Mouse (Mus musculus): ENCODE measurements around the gene Erh.
A peak's percentile ranks its signal among the peaks of the same experiment; 100 is the strongest.

Gene Erh

DNA sequence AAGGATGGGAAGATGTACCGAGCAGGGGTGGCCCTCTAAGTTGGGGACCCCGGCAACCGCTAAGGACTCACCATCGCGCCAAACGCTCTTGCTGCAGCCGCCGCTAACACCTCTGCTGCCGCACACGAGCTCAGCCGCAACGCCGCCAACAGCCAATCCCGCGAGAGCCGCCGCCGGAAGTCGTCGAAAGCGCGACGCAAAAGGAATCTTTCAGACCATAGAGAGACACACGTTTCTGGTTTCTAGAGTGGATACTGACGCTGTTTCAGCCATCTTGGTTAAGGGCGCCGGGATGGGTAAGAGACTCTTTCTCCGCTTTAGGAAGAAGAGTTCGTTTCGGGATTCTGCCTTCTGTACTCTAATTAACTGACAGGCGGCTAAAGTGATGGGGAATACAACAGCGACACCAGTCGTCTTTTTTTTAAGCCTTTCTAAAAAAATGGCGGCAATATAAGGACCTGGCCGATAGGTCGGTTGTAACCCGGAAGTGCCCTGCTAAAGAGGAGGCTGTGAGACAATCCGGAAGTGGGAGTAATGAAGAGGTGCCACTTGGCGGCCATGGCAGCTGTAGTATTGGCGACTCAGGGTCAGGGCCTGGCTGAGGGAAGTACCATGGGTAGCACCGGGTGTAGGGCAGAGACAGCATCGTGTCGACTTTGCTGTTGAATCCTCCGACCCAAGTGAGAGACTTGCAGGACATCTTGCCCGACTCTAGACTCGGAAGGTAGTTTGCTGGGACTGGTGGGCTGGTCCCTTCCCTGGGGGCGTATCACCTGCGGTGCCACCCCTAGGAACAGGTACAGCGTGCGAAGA, at the start of gene Erh, which contains the start of gene Slc39a9:
Gene Erh (minus strand): TSS at position 649 of the 813 bp plus-strand sequence.
Gene Slc39a9 (plus strand): TSS at position 191 of the 813 bp plus-strand sequence.
- peak; percentile 93 for DNase-seq

DNA sequence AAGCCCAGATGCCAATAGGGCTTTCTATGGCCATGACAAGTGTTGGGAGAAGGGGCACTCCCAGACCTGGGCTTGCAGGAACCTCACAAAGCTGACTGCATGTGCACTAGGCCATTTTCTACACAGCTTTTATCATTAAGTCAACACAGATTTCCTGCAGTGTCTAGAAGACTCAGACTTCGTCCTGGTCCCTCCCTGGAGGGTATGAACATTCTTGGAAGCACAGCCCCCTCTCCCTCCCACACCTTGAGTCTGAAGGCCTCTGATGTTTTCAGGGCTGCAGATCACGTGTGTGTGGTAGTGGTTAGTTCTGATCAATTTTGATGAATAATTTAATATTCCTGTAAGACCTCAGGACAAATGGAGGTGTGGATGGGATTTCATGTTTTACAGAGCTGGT, 49.6 kb upstream of the Erh start:
- DNase-seq: no peak

DNA sequence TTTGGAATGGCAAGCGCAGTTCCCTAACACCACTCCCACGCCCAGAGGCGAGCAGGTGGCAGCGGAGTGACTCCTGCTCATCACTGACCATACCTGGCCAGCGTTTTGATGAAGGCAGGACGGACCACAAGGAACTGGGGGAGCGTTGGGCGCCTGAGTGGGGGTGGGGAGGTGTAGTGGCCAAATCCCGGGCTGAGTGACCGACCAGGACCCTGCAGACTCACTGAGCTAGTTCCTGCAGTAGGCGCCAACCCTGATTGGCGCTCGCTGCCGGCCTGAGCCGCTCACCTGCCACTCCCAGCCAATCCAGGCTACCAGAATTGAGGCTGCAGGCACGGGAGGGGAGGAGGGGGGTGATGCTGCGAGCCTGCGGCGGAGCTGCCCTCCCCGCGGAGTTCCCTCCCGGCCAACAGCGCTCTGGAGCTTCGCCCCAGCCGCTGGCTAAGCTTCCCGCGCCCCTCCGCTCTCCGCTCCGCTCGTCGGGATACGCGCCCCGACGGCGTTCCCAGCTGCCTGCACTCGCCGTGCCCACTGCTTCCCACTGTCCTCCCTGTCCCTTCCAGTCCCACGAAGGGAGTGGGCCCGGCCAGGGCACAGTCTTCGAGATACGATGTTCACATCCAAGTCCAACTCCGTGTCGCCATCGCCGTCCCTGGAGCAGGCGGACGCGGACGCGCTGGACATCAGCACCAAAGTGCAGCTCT, 48.3 kb upstream of the Erh start, which contains the start of gene Plekhd1:
Gene Plekhd1 (plus strand): TSS at position 323 of the 704 bp plus-strand sequence.
- peak; percentile 51 for DNase-seq

DNA sequence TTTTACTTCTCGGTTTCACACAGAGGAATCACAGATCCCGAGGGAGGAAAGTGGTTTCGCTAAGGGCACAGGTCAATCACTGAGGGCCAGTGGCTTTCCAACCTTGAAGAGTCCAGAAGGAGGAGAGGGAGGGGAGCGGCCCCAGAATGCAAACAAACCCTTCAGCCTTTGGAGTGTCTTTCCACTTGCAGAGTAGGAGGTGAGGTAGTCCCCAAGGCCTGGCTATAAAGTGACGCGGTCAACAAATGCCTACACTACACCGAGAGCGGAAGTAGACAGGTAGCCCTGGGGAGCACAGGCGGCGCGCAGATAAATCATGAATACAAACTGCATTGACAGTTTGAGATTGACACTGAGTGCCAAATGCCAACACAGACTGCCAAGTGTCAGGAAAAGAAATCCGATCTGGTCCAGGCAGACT, 47.5 kb upstream of the Erh start:
- no peak for DNase-seq

DNA sequence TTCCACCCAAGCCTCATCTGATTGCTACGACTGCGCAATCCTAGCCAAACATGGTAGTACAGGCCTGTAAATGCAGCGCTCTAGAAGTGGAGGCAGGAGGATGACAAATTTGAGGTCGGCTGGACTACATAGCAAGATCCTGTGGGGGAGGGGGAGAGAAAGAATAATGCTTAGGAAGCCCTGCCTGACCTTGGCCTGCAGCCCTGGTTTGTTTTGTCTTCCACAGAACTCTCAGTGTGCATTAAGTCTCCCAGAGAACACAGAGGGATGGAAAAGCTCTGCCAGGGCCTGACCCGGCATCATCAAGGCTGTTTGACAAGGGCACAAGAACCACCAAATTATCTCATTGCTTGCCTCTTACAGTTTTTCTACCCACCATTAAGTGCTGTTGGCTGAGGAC, 45.6 kb upstream of the Erh start:
- no peak for DNase-seq

DNA sequence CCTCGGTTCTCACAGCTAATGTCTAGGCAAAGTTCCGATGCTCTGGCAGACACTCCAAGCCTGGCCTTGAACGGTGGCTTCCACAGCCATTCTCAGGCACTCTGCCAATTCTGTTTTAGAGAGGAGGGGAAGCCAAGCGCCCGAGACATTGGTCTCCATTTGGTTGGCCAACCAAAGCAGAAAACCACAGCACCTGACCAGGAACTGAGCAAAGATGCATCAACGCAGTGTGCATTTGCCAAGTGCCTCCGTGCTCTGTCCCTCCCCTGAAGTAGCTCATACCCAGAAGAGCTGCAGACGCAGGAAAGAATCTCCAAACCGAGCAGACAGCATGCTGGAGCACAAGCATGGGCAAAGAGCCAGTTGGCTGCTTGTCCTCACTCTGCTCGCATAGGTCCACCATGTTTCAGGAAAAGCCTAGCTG, 43.7 kb upstream of the Erh start:
- peak; percentile 38 for DNase-seq

DNA sequence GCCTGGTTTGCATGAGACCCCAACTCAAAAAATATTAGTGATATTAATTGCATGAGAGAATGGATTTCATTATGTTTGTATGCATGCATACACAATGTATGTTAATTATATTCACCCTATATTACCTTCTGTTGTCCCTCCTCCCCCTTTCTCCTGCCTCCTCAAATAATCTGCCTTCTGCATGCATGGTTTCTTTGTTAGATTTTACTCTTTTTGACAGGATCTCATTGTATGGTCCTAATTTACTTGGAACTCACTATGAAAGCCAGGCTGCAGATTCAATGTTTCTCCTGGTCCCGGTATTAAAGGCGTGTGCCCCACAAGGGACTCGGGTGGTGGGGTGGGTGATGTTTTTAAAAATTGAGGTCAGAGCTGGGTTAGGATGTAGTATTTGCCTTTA, 40.2 kb upstream of the Erh start:
- no peak for DNase-seq

DNA sequence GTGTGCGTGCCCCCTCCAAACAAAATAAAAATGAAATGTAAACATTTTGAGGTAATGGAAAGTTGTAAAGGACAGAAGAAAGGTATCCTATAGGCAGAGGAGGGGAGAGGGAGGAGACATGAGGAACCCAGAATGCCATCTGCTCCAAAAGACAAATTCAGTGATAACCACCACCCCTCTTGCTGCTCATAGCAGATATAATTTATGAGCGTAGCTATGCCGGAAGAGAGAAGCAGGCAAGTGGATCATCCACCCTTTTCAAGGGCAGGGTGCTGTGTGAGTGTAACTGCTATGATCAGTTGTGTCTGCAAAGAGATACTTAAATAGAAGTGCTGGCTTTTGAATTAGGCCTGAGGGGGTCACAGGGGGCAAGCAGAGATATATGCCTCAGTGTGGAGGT, 39.4 kb upstream of the Erh start:
- DNase-seq: no peak

DNA sequence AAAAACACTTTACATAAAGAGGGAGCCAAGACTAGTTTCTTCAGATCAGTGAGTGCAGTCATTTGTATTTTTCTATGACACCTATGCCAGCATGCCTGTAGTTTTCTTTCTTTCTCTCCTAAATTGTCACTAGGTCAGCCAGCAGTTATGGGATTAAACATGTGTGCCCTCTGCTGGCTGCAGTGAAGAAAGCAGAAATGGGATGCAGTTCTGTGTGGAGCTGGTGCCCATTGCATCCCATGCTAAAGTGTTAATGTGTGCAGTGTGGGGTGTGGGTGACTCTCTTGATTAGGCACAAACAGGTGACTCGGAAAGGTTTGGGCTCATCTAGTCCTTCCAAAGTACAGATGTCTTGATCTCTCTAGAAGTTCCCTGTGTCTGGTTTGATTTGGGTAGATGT, 37.2 kb upstream of the Erh start:
- no peak for DNase-seq

DNA sequence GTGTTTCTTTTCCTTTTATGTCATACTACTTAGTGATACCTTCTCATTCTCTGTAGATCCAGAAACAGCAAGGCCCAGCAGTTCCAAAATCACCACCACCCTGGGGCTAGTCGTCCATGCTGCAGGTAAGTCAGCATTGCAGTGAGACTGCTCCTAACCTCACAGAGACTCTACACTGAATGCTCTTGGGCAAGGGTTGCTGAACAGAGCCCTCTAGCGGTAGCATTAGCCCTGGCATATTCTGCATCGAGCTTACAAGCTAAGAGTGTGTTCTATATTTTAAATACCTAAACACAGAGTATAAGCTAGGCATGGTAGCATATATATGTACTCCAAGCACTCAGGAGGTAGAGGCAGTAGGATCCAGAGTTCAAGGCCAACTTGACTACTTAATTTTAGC, 29.0 kb upstream of the Erh start:
- peak; percentile 58 for DNase-seq

DNA sequence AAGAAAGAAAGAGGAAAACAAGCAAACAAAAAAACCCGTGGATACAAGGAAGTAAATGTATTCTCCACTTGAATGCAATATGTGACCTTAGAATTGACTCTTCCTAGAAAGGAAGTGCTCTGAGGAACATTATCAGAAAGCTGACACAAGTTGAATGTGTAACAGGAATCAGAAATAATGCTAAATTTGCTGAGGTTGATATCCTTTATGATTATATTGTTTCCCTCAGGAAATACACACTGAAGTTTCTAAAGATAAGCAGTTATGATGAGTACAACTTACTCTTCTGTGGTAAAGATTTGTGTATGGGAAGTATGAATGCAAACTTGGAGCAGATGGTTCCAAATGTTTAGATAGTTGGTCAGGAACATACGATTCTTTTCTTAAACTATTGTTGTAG, 24.2 kb upstream of the Erh start:
- no peak for DNase-seq

DNA sequence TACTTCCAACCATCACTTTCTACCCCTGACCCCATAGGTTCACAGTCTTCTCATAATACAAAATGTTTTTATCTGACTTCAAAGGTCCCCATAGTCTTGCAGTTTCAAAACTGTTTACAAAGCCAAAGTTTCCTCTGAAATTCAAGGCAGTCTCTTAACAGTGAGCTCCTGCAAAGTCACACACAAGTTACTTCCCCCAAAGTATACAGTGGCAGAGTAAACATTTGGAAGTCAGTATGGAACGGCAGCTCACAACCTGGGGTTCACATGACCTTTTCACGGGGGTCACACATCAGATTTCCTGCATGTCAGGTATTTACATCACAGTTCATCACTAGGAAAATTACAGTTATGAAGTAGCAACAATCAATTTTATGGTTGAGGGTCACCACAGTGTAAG, 19.8 kb upstream of the Erh start:
- DNase-seq: no peak

DNA sequence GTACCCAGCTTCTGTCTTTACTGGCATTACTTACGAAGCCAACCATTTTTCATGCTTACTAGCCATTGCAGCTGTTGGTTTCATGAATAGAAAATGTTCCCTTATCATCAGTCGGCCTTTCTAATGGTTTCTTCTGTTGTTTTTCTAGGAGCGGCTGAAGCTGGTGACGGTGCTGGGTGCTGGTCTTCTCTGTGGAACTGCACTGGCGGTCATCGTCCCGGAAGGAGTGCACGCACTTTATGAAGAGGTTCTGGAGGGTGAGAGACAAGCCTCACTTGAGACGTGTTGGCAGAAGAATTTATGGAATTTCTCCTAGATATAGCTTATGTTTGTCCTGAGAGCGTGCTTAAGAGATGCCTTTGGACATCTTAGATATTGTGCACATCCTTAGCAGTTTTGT, 18.2 kb upstream of the Erh start:
- no peak for DNase-seq

DNA sequence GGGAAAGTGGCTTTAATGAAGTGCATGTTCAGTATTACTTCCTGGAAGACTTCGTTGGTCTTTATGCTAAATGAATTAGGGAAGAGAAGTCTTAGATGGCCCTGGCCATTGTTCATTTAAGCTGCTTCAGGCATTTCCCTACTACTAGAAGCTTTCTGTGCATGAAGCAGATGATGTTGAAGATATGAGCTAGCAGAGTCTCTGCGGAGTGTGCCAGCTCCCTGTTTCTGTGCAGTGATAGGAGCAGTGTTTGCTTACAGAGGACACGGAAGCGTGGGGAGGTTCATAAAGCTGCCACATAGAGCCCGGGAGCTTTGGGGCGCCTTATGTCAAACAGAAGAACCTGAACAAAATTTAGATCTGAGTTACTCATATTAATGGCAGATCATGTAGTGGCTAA, 14.5 kb upstream of the Erh start:
- no peak for DNase-seq

DNA sequence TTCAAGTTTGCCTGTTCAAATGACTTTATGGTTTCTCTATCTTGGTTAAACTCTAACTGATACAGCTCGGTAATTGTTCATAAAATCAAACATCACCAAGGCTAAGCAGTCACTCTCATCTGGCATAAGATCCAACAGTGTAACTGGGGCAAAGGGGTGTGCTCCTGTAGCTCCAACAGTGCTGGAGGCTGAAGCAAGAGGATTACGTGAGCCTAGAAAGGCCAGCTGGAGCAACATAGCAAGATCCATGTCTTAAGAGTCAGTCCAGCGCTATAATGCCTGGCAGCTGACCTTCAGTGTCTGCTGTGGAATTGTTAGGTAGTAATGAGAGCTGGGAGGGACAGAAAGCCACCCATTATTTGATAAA, 10.5 kb upstream of the Erh start:
- no peak for DNase-seq

DNA sequence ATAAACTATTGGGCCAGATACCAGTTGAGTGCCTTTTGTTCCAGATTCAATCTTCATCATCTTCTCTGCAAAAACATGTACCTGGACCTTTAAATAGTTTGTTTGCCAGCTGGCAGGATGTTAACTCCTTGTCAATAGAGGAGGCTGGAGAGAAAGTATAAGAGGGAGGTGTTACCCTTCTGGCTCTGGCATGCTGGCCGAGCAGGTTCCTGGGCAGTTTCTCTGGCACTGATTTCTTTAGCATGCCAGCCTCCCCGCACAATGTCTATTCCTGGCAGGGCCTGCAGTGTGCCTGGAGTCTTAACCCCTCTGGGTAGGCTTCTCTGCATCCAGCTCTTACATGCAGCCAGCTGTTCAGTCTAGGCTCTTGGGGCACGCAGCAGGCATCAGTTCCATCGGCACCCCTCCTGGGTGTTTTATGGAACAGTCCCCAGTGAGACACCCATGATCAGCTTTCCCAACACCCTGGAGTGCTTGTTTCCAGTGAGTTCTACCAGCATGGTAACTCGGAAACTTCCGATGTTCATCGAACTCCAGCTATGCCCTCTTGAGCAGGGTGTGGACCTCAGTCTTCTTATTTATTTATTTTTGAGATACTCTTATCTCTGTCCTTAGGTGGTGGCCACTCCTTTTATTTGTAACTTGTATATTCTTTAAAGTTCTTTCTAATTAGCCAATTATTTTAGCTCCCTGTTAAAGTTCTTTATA, 10.0 kb upstream of the Erh start:
- DNase-seq: peak; percentile 30

DNA sequence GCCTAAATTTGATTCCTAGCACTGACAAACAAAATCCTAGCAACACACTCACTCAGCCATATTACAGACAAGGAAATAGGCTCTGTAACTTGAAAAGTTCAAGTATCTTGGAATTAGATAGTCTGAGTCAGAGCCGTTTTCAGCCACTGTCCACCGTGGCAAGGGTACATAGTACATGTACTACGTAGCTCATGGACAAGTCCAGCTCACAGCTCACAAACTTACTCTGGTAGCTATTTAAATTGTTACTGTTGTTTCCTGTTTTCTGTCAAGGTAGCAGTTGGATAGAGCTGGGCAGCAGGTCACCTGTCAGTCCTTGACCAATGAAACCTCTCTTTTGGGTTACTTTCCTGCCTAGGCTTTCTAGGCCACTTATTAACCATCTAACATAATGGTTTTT, 2.2 kb upstream of the Erh start:
- no peak for DNase-seq

DNA sequence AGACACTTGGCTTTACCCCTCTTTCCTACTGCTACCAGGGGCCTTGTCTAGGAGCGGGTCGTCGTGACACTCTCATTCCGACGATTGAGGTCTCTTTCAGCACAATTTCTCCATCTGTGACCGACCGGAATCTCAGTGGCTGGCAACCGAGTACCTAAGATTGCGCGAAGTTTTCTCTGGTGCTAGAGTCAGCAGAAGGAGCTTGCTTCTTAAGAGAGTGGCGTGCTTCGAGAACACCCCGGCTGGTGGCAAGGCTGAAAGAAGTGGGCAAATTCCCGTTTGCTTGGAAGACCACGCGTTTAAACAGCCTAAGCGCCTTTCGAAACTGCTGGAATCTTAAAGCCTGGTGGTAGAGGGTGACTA, 346 bp upstream of the Erh start:
- no peak for DNase-seq

DNA sequence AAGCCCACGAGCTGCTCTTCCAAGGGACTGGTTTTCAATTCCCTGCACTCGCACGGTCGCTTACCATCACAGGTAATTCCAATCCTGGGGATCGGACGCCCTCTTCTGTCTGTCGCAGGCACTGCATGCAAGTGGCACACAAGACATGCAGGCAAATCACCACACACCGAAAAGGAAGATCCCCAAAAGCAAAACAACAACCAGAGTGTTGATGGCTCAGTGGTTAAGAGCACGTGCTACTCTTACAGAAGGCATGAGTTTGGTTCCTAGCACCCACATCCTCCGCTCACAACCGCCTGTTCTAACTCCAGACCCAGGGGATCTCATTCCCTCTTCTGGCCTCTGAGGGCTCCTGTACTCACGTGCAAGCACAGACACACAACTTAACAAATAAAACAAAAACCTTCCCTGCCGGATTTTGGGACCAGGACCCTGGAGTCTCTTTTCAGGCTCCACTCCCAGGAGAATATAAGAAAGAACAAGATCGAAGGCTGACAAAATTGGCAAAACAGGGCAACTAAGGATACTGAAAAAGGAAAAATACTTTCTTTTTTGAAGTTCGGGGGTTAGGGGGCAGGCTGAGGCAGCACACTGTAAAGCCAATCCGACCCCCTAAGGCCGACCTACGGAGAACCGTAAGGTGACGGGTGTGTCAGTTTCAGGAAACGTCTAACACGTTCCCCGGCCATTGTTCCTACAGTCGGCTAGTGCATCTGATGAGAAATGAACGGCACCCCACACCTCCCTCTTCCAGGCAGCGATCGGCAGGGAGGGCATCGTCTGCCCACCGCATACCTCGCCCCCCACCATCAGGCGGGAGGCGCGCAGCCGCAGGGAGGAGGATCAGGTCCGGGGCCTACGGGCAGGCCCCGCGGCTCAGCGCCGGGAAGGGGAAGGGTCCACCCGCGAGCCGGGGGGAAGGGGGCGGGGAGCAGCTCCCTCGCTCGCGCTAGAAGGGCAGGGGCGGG, 1.1 kb downstream of the Erh start:
- DNase-seq: peak; percentile 48

DNA sequence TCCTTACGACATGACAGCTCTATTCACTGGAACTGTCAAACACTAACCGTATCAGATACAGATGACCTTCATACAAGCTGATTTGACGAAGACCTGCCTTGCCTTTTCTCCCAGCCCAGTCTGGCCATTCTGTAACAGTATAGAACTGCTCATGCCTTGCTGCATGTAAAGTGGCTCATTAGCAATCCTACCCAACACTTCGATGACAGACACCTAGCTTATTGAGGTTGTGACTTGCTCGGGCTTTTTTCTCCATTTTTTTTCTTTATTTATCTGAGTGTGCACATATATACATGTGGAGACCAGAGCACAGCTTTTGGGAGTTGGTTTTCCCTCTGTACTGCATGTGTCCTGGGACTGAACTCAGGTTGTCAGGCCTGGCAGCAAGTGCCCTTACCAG, 12.4 kb downstream of the Erh start:
- no peak for DNase-seq

DNA sequence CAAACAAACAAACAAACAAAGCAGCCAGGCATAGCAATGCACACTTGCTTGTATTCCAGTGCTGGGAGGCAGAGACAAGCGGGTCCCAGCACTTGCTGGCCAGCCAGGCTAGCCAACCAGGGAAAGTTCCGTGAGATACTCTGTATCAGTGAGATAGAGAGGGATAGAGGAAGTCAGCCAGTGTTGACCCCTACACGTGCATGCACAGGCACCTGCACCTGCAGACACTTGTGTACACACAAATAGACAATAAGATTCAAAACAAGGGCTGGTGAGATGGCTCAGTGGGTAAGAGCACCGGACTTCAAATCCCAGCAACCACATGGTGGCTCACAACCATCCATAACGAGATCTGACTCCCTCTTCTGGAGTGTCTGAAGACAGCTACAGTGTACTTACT, 23.6 kb downstream of the Erh start:
- no peak for DNase-seq

DNA sequence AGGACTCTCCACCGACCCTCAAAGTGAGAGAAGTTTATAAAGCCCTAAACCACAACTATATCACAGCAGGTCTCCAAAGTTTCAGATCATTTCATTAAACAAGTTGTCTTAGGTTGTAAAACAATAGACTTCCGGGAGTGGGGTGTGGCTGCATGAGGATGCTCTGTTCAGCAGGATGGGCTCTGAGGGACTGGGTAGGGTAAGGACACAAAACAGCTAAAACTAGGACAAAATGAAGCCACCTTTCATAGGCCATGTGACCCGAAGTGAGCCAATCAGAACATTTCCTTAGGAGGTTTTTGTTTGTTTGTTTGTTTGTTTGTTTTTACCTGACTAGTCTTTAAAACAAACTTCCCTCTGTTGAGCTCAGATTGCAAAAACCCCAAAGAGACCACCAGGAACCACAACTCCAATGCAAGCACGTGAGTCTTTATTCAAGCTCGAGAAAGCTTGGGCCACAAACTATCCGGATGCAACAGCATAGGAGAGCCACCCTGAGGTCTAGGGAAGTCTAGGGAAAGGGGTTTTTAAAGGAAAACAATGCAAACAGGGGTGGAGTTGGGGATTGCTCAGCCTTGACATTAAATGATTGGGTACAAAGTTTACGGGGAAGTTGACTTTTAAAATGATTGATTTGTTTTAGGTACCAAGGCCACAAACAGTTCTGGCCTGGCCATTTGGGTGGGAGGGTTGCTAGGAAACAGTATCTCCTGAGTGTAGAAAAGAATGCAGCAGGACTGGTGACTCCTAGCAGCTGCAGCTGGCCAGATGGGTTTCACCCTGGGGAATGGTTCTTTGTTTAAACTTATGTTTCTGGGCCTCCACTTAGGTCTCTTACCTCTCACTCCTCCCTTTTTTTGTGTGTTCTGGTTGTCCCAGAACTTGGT, 28.5 kb downstream of the Erh start:
- DNase-seq: no peak

Measured in cerebellum, adult 8-10 months (tissue).